Mouse (Mus musculus): Measurements from ENCODE around the gene Tmem141. TPM values are rescaled to one million over a fixed set of nuclear protein-coding genes. Genes with fewer than 3 reads are reported as not detected.

Gene Tmem141
- total RNA-seq, 1 experiment from 2014 or later = 28.8 TPM

- ATAC-seq (replicated peaks in 1 of 2; ENCODE audit: insufficient read depth in 1 of 2, low FRiP score in 2 of 2, low TSS enrichment in 1 of 2, low read depth in 1 of 2, poor library complexity in 2 of 2, severe bottlenecking in 2 of 2) = 0 out of 4 replicates have a peak, but pooled peaks of 1 of the 2 experiments have one; percentile 4
These were observed 1.4 kb downstream of the Tmem141 start for GRCm38 (mm10) chr2:25620386-25620785.

- no peak for ATAC-seq (replicated peaks in 1 of 2; ENCODE audit: insufficient read depth in 1 of 2, low FRiP score in 2 of 2, low TSS enrichment in 1 of 2, low read depth in 1 of 2, poor library complexity in 2 of 2, severe bottlenecking in 2 of 2)
These were observed 4.2 kb downstream of the Tmem141 start, which contains the start of gene Ccdc183 for GRCm38 (mm10) chr2:25617578-25617977. TSS of gene Ccdc183 (minus strand) at chr2:25617678.

- no peak for ATAC-seq (replicated peaks in 1 of 2; ENCODE audit: insufficient read depth in 1 of 2, low FRiP score in 2 of 2, low TSS enrichment in 1 of 2, low read depth in 1 of 2, poor library complexity in 2 of 2, severe bottlenecking in 2 of 2)
These were observed 5.4 kb downstream of the Tmem141 start for GRCm38 (mm10) chr2:25616398-25616797.

GRCm38 (mm10) chr2:25608671-25609070, 13.1 kb downstream of the Tmem141 start:
- peak; percentile 12 to 26; a peak in 2 of 4 replicates for ATAC-seq (replicated peaks in 1 of 2; ENCODE audit: insufficient read depth in 1 of 2, low FRiP score in 2 of 2, low TSS enrichment in 1 of 2, low read depth in 1 of 2, poor library complexity in 2 of 2, severe bottlenecking in 2 of 2)

- ATAC-seq (replicated peaks in 1 of 2; ENCODE audit: insufficient read depth in 1 of 2, low FRiP score in 2 of 2, low TSS enrichment in 1 of 2, low read depth in 1 of 2, poor library complexity in 2 of 2, severe bottlenecking in 2 of 2) = peak; percentile 82 to 88
These were observed 13.8 kb downstream of the Tmem141 start, which contains the start of gene Rabl6 for GRCm38 (mm10) chr2:25607761-25608622. TSS of gene Rabl6 (minus strand) at chr2:25608521.

- no peak for ATAC-seq (replicated peaks in 1 of 2; ENCODE audit: insufficient read depth in 1 of 2, low FRiP score in 2 of 2, low TSS enrichment in 1 of 2, low read depth in 1 of 2, poor library complexity in 2 of 2, severe bottlenecking in 2 of 2)
These were observed 19.3 kb downstream of the Tmem141 start for GRCm38 (mm10) chr2:25602526-25602925.

GRCm38 (mm10) chr2:25600037-25600436, 21.8 kb downstream of the Tmem141 start:
- ATAC-seq (replicated peaks in 1 of 2; ENCODE audit: insufficient read depth in 1 of 2, low FRiP score in 2 of 2, low TSS enrichment in 1 of 2, low read depth in 1 of 2, poor library complexity in 2 of 2, severe bottlenecking in 2 of 2) = no peak

GRCm38 (mm10) chr2:25598749-25599148, 23.1 kb downstream of the Tmem141 start:
- ATAC-seq (replicated peaks in 1 of 2; ENCODE audit: insufficient read depth in 1 of 2, low FRiP score in 2 of 2, low TSS enrichment in 1 of 2, low read depth in 1 of 2, poor library complexity in 2 of 2, severe bottlenecking in 2 of 2) = no peak

- no peak for ATAC-seq (replicated peaks in 1 of 2; ENCODE audit: insufficient read depth in 1 of 2, low FRiP score in 2 of 2, low TSS enrichment in 1 of 2, low read depth in 1 of 2, poor library complexity in 2 of 2, severe bottlenecking in 2 of 2)
These were observed 24.9 kb downstream of the Tmem141 start for GRCm38 (mm10) chr2:25596765-25597510.

GRCm38 (mm10) chr2:25591863-25592262, 29.9 kb downstream of the Tmem141 start:
- peak; percentile 27 to 56; a peak in 1 of 4 replicates for ATAC-seq (replicated peaks in 1 of 2; ENCODE audit: insufficient read depth in 1 of 2, low FRiP score in 2 of 2, low TSS enrichment in 1 of 2, low read depth in 1 of 2, poor library complexity in 2 of 2, severe bottlenecking in 2 of 2)

GRCm38 (mm10) chr2:25588227-25588907, 33.4 kb downstream of the Tmem141 start:
- no peak for ATAC-seq (replicated peaks in 1 of 2; ENCODE audit: insufficient read depth in 1 of 2, low FRiP score in 2 of 2, low TSS enrichment in 1 of 2, low read depth in 1 of 2, poor library complexity in 2 of 2, severe bottlenecking in 2 of 2)

GRCm38 (mm10) chr2:25587290-25587689, 34.5 kb downstream of the Tmem141 start:
- no peak for ATAC-seq (replicated peaks in 1 of 2; ENCODE audit: insufficient read depth in 1 of 2, low FRiP score in 2 of 2, low TSS enrichment in 1 of 2, low read depth in 1 of 2, poor library complexity in 2 of 2, severe bottlenecking in 2 of 2)

GRCm38 (mm10) chr2:25585601-25586000, 36.2 kb downstream of the Tmem141 start:
- ATAC-seq (replicated peaks in 1 of 2; ENCODE audit: insufficient read depth in 1 of 2, low FRiP score in 2 of 2, low TSS enrichment in 1 of 2, low read depth in 1 of 2, poor library complexity in 2 of 2, severe bottlenecking in 2 of 2) = no peak

- no peak for ATAC-seq (replicated peaks in 1 of 2; ENCODE audit: insufficient read depth in 1 of 2, low FRiP score in 2 of 2, low TSS enrichment in 1 of 2, low read depth in 1 of 2, poor library complexity in 2 of 2, severe bottlenecking in 2 of 2)
These were observed 36.9 kb downstream of the Tmem141 start for GRCm38 (mm10) chr2:25584856-25585255.

- ATAC-seq (replicated peaks in 1 of 2; ENCODE audit: insufficient read depth in 1 of 2, low FRiP score in 2 of 2, low TSS enrichment in 1 of 2, low read depth in 1 of 2, poor library complexity in 2 of 2, severe bottlenecking in 2 of 2) = no peak
These were observed 37.7 kb downstream of the Tmem141 start for GRCm38 (mm10) chr2:25584152-25584551.

GRCm38 (mm10) chr2:25583571-25583970, 38.2 kb downstream of the Tmem141 start:
- ATAC-seq (replicated peaks in 1 of 2; ENCODE audit: insufficient read depth in 1 of 2, low FRiP score in 2 of 2, low TSS enrichment in 1 of 2, low read depth in 1 of 2, poor library complexity in 2 of 2, severe bottlenecking in 2 of 2) = no peak

- ATAC-seq (replicated peaks in 1 of 2; ENCODE audit: insufficient read depth in 1 of 2, low FRiP score in 2 of 2, low TSS enrichment in 1 of 2, low read depth in 1 of 2, poor library complexity in 2 of 2, severe bottlenecking in 2 of 2) = no peak
These were observed 38.7 kb downstream of the Tmem141 start for GRCm38 (mm10) chr2:25583120-25583481.

Data from hematopoietic stem cell, adult 5-6 weeks (primary cell).